Mouse (Mus musculus): ENCODE measurements around the gene Ephb1.

Gene Ephb1

GRCm38 (mm10) chr9:102169706-102170105 lies 184.8 kb downstream of the Ephb1 start:
- no peak for DNase-seq (ENCODE audit: low read depth, low spot score)

- no peak for DNase-seq (ENCODE audit: low read depth, low spot score)
Measured at GRCm38 (mm10) chr9:102155876-102156275, 198.6 kb downstream of the Ephb1 start.

- DNase-seq (ENCODE audit: low read depth, low spot score) = no peak
Measured at GRCm38 (mm10) chr9:102139181-102139580, 215.3 kb downstream of the Ephb1 start.

GRCm38 (mm10) chr9:102138671-102139070 lies 215.8 kb downstream of the Ephb1 start:
- DNase-seq (ENCODE audit: low read depth, low spot score) = no peak

GRCm38 (mm10) chr9:102138187-102138586 lies 216.3 kb downstream of the Ephb1 start:
- no peak for DNase-seq (ENCODE audit: low read depth, low spot score)

- no peak for DNase-seq (ENCODE audit: low read depth, low spot score)
Measured at GRCm38 (mm10) chr9:102130506-102130905, 224.0 kb downstream of the Ephb1 start.

- no peak for DNase-seq (ENCODE audit: low read depth, low spot score)
Measured at GRCm38 (mm10) chr9:102126510-102126909, 228.0 kb downstream of the Ephb1 start.

- no peak for DNase-seq (ENCODE audit: low read depth, low spot score)
Measured at GRCm38 (mm10) chr9:102122880-102123453, 231.5 kb downstream of the Ephb1 start.

GRCm38 (mm10) chr9:102119422-102119821 lies 235.1 kb downstream of the Ephb1 start:
- no peak for DNase-seq (ENCODE audit: low read depth, low spot score)

- no peak for DNase-seq (ENCODE audit: low read depth, low spot score)
Measured at GRCm38 (mm10) chr9:102115326-102115725, 239.2 kb downstream of the Ephb1 start.

GRCm38 (mm10) chr9:102111471-102111870 lies 243.0 kb downstream of the Ephb1 start:
- no peak for DNase-seq (ENCODE audit: low read depth, low spot score)

GRCm38 (mm10) chr9:102107978-102108377 lies 246.5 kb downstream of the Ephb1 start:
- no peak for DNase-seq (ENCODE audit: low read depth, low spot score)

- no peak for DNase-seq (ENCODE audit: low read depth, low spot score)
Measured at GRCm38 (mm10) chr9:102107213-102107612, 247.3 kb downstream of the Ephb1 start.

- no peak for DNase-seq (ENCODE audit: low read depth, low spot score)
Measured at GRCm38 (mm10) chr9:102096825-102097224, 257.7 kb downstream of the Ephb1 start.

GRCm38 (mm10) chr9:102088598-102088997 lies 265.9 kb downstream of the Ephb1 start:
- no peak for DNase-seq (ENCODE audit: low read depth, low spot score)

- no peak for DNase-seq (ENCODE audit: low read depth, low spot score)
Measured at GRCm38 (mm10) chr9:102086053-102086706, 268.3 kb downstream of the Ephb1 start.

- DNase-seq (ENCODE audit: low read depth, low spot score) = no peak
Measured at GRCm38 (mm10) chr9:102085477-102085876, 269.0 kb downstream of the Ephb1 start.

GRCm38 (mm10) chr9:102080934-102081333 lies 273.6 kb downstream of the Ephb1 start:
- DNase-seq (ENCODE audit: low read depth, low spot score) = no peak

- no peak for DNase-seq (ENCODE audit: low read depth, low spot score)
Measured at GRCm38 (mm10) chr9:102079151-102079550, 275.3 kb downstream of the Ephb1 start.

GRCm38 (mm10) chr9:102078238-102078637 lies 276.3 kb downstream of the Ephb1 start:
- no peak for DNase-seq (ENCODE audit: low read depth, low spot score)

GRCm38 (mm10) chr9:102075539-102075938 lies 279.0 kb downstream of the Ephb1 start:
- no peak for DNase-seq (ENCODE audit: low read depth, low spot score)

- no peak for DNase-seq (ENCODE audit: low read depth, low spot score)
Measured at GRCm38 (mm10) chr9:102073404-102073803, 281.1 kb downstream of the Ephb1 start.

- DNase-seq (ENCODE audit: low read depth, low spot score) = no peak
Measured at GRCm38 (mm10) chr9:102069151-102069882, 285.2 kb downstream of the Ephb1 start.
